Mouse (Mus musculus): ENCODE data around the gene Adrb1.

GRCm38 (mm10) chr19:56759740-56760139, 37.7 kb downstream of the Adrb1 start:
- TF ChIP-seq CTCF (IDR thresholded peaks at IDR 0.05; ENCODE audit: borderline replicate concordance, control insufficient read depth, extremely low read depth, insufficient read depth, low read length, poor library complexity) (no peak), POLR2A (IDR thresholded peaks at IDR 0.05; ENCODE audit: control insufficient read depth, extremely low read depth, insufficient read depth, low read length, poor library complexity) (no peak)

All from thymus, adult 2 months (tissue).